Mouse (Mus musculus) thymus, postnatal 4 days (tissue): ENCODE measurements around the gene Plcl2.
"Not testable (repeated sequence)": the region's sequence is repeated elsewhere in the genome, so short reads cannot be mapped to it uniquely, and the experiment has no call there.

Experiments used
- DNase-seq: peaks from one replicate; pipeline ENCODE4 v3.0.0; 2021

Plcl2 gene

GRCm38 (mm10) chr17:50678748-50679147, 169.5 kb downstream of the Plcl2 start:
- DNase-seq = no peak

GRCm38 (mm10) chr17:50679613-50680534, 170.7 kb downstream of the Plcl2 start:
- no peak for DNase-seq

GRCm38 (mm10) chr17:50682696-50683095, 173.5 kb downstream of the Plcl2 start:
- DNase-seq = no peak

- DNase-seq = peak; percentile 63
Measured at GRCm38 (mm10) chr17:50684960-50685645, 175.9 kb downstream of the Plcl2 start.

GRCm38 (mm10) chr17:50687670-50688069, 178.5 kb downstream of the Plcl2 start:
- no peak for DNase-seq

GRCm38 (mm10) chr17:50688135-50688534, 178.9 kb downstream of the Plcl2 start:
- no peak for DNase-seq

GRCm38 (mm10) chr17:50698410-50698809, 189.2 kb downstream of the Plcl2 start:
- DNase-seq = not testable (repeated sequence)

GRCm38 (mm10) chr17:50710497-50711222, 201.5 kb downstream of the Plcl2 start:
- DNase-seq = no peak

- no peak for DNase-seq
Measured at GRCm38 (mm10) chr17:50717586-50717985, 208.4 kb downstream of the Plcl2 start.

- DNase-seq = no peak
Measured at GRCm38 (mm10) chr17:50724376-50724775, 215.2 kb downstream of the Plcl2 start.

GRCm38 (mm10) chr17:50726265-50726664, 217.1 kb downstream of the Plcl2 start:
- no peak for DNase-seq

- no peak for DNase-seq
Measured at GRCm38 (mm10) chr17:50729031-50729430, 219.8 kb downstream of the Plcl2 start.

GRCm38 (mm10) chr17:50729577-50729976, 220.4 kb downstream of the Plcl2 start:
- no peak for DNase-seq

- DNase-seq = no peak
Measured at GRCm38 (mm10) chr17:50730896-50731295, 221.7 kb downstream of the Plcl2 start.

GRCm38 (mm10) chr17:50731876-50732275, 222.7 kb downstream of the Plcl2 start:
- DNase-seq = peak; percentile 74

GRCm38 (mm10) chr17:50733390-50733789, 224.2 kb downstream of the Plcl2 start:
- DNase-seq = no peak

- no peak for DNase-seq
Measured at GRCm38 (mm10) chr17:50734781-50735180, 225.6 kb downstream of the Plcl2 start.

- DNase-seq = no peak
Measured at GRCm38 (mm10) chr17:50735382-50735954, 226.3 kb downstream of the Plcl2 start.

- no peak for DNase-seq
Measured at GRCm38 (mm10) chr17:50735955-50736533, 226.8 kb downstream of the Plcl2 start.

GRCm38 (mm10) chr17:50737068-50737467, 227.9 kb downstream of the Plcl2 start:
- no peak for DNase-seq
